Mouse (Mus musculus): Measurements from ENCODE around the gene Nat8f2. TPM values are rescaled to one million over a fixed set of nuclear protein-coding genes. Genes with fewer than 3 reads are reported as not detected.
"Not testable (repeated sequence)": the region's sequence is repeated elsewhere in the genome, so short reads cannot be mapped to it uniquely, and the experiment has no call there.

Nat8f2 gene
- polyA plus RNA-seq, 1 experiment from 2014 or later, result not detected

- H3K4me3 ChIP-seq (ENCODE audit: low read depth, low read length); H3K27me3 ChIP-seq (ENCODE audit: control insufficient read depth, insufficient read depth, low read depth, low read length); H3K36me3 ChIP-seq (ENCODE audit: control insufficient read depth, insufficient read depth); H3K9me3 ChIP-seq (replicated peaks; ENCODE audit: control insufficient read depth, low read length); H3K4me1 ChIP-seq (ENCODE audit: control insufficient read depth, low read depth, low read length); H3K9ac ChIP-seq (ENCODE audit: low read depth, low read length); H3K4me2 ChIP-seq (ENCODE audit: low read depth, low read length); H3K27ac ChIP-seq (ENCODE audit: low read length); ATAC-seq (ENCODE audit: low read depth): not testable (repeated sequence)
- WGBS (ENCODE audit: insufficient replicate concordance), result 38% methylated on average over 1 of the region's 1 CpGs
These were observed 2.0 kb downstream of the Nat8f2 start for GRCm38 (mm10) chr6:85866995-85867394.

- H3K9me3 ChIP-seq (replicated peaks; ENCODE audit: control insufficient read depth, low read length); H3K4me1 ChIP-seq (ENCODE audit: control insufficient read depth, low read depth, low read length); H3K4me2 ChIP-seq (ENCODE audit: low read depth, low read length); H3K9ac ChIP-seq (ENCODE audit: low read depth, low read length); H3K4me3 ChIP-seq (ENCODE audit: low read depth, low read length); ATAC-seq (ENCODE audit: low read depth); H3K27ac ChIP-seq (ENCODE audit: low read length); H3K27me3 ChIP-seq (ENCODE audit: control insufficient read depth, insufficient read depth, low read depth, low read length); H3K36me3 ChIP-seq (ENCODE audit: control insufficient read depth, insufficient read depth): not testable (repeated sequence)
- WGBS (ENCODE audit: insufficient replicate concordance), result 51% methylated on average over 3 of the region's 3 CpGs
These were observed 2.8 kb downstream of the Nat8f2 start for GRCm38 (mm10) chr6:85866166-85866565.

- not testable (repeated sequence) for ATAC-seq (ENCODE audit: low read depth); H3K27me3 ChIP-seq (ENCODE audit: control insufficient read depth, insufficient read depth, low read depth, low read length); H3K4me2 ChIP-seq (ENCODE audit: low read depth, low read length); H3K4me3 ChIP-seq (ENCODE audit: low read depth, low read length); H3K27ac ChIP-seq (ENCODE audit: low read length); H3K9me3 ChIP-seq (replicated peaks; ENCODE audit: control insufficient read depth, low read length); H3K4me1 ChIP-seq (ENCODE audit: control insufficient read depth, low read depth, low read length); H3K36me3 ChIP-seq (ENCODE audit: control insufficient read depth, insufficient read depth); H3K9ac ChIP-seq (ENCODE audit: low read depth, low read length)
- WGBS (ENCODE audit: insufficient replicate concordance), result 39% methylated on average over 6 of the region's 7 CpGs
These were observed 3.9 kb downstream of the Nat8f2 start for GRCm38 (mm10) chr6:85864900-85865639.

- ATAC-seq (ENCODE audit: low read depth), result no peak
- Histone ChIP-seq H3K27me3 (ENCODE audit: control insufficient read depth, insufficient read depth, low read depth, low read length) (no peaks in the 10 kb centered on the region), H3K4me2 (ENCODE audit: low read depth, low read length) (no peak overlapping the region), H3K36me3 (ENCODE audit: control insufficient read depth, insufficient read depth) (no peaks in the 10 kb centered on the region), H3K27ac (ENCODE audit: low read length) (no peak overlapping the region), H3K9ac (ENCODE audit: low read depth, low read length) (no peak overlapping the region), H3K9me3 (replicated peaks; ENCODE audit: control insufficient read depth, low read length) (no peaks in the 10 kb centered on the region), H3K4me1 (ENCODE audit: control insufficient read depth, low read depth, low read length) (no peaks in the 10 kb centered on the region), H3K4me3 (ENCODE audit: low read depth, low read length) (no peak overlapping the region)
- WGBS (ENCODE audit: insufficient replicate concordance), result 59% methylated on average over 2 of the region's 2 CpGs
These were observed 5.1 kb downstream of the Nat8f2 start for GRCm38 (mm10) chr6:85863840-85864239.

GRCm38 (mm10) chr6:85863136-85863535 lies 5.8 kb downstream of the Nat8f2 start:
- Histone ChIP-seq H3K36me3 (ENCODE audit: control insufficient read depth, insufficient read depth) (no peaks in the 10 kb centered on the region), H3K4me3 (ENCODE audit: low read depth, low read length) (no peak overlapping the region), H3K27ac (ENCODE audit: low read length) (no peak overlapping the region), H3K9me3 (replicated peaks; ENCODE audit: control insufficient read depth, low read length) (no peaks in the 10 kb centered on the region), H3K4me1 (ENCODE audit: control insufficient read depth, low read depth, low read length) (no peaks in the 10 kb centered on the region), H3K4me2 (ENCODE audit: low read depth, low read length) (no peak overlapping the region), H3K9ac (ENCODE audit: low read depth, low read length) (no peak overlapping the region), H3K27me3 (ENCODE audit: control insufficient read depth, insufficient read depth, low read depth, low read length) (no peaks in the 10 kb centered on the region)
- WGBS (ENCODE audit: insufficient replicate concordance), result 49% methylated on average over 2 of the region's 2 CpGs
- ATAC-seq (ENCODE audit: low read depth), result no peak

GRCm38 (mm10) chr6:85862565-85862964 lies 6.4 kb downstream of the Nat8f2 start:
- Histone ChIP-seq H3K9me3 (replicated peaks; ENCODE audit: control insufficient read depth, low read length) (no peaks in the 10 kb centered on the region), H3K27ac (ENCODE audit: low read length) (no peak overlapping the region), H3K4me1 (ENCODE audit: control insufficient read depth, low read depth, low read length) (no peaks in the 10 kb centered on the region), H3K27me3 (ENCODE audit: control insufficient read depth, insufficient read depth, low read depth, low read length) (no peaks in the 10 kb centered on the region), H3K9ac (ENCODE audit: low read depth, low read length) (no peak overlapping the region), H3K4me2 (ENCODE audit: low read depth, low read length) (no peak overlapping the region), H3K36me3 (ENCODE audit: control insufficient read depth, insufficient read depth) (no peaks in the 10 kb centered on the region), H3K4me3 (ENCODE audit: low read depth, low read length) (no peak overlapping the region)
- no peak for ATAC-seq (ENCODE audit: low read depth)
- 52% methylated on average over 3 of the region's 3 CpGs for WGBS (ENCODE audit: insufficient replicate concordance)

- H3K36me3 ChIP-seq (ENCODE audit: control insufficient read depth, insufficient read depth), result no peaks in the 10 kb centered on the region
- no peak overlapping the region for H3K4me2 ChIP-seq (ENCODE audit: low read depth, low read length)
- H3K9ac ChIP-seq (ENCODE audit: low read depth, low read length), result no peak overlapping the region
- ATAC-seq (ENCODE audit: low read depth), result no peak
- H3K27me3 ChIP-seq (ENCODE audit: control insufficient read depth, insufficient read depth, low read depth, low read length), result no peaks in the 10 kb centered on the region
- WGBS (ENCODE audit: insufficient replicate concordance), result 53% methylated on average over 3 of the region's 3 CpGs
- H3K4me1 ChIP-seq (ENCODE audit: control insufficient read depth, low read depth, low read length), result no peaks in the 10 kb centered on the region
- H3K27ac ChIP-seq (ENCODE audit: low read length), result no peak overlapping the region
- no peaks in the 10 kb centered on the region for H3K9me3 ChIP-seq (replicated peaks; ENCODE audit: control insufficient read depth, low read length)
- no peak overlapping the region for H3K4me3 ChIP-seq (ENCODE audit: low read depth, low read length)
These were observed 7.7 kb downstream of the Nat8f2 start for GRCm38 (mm10) chr6:85861247-85861646.

- whole genome bisulfite sequencing (ENCODE audit: insufficient replicate concordance), result 52% methylated on average over 1 of the region's 1 CpGs
- peak; percentile 47; the same call in 1 of the 2 replicates for ATAC-seq (ENCODE audit: low read depth)
- H3K4me2 ChIP-seq (ENCODE audit: low read depth, low read length), result no peak overlapping the region
- no peaks in the 10 kb centered on the region for H3K27me3 ChIP-seq (ENCODE audit: control insufficient read depth, insufficient read depth, low read depth, low read length)
- no peak overlapping the region for H3K9ac ChIP-seq (ENCODE audit: low read depth, low read length)
- no peaks in the 10 kb centered on the region for H3K36me3 ChIP-seq (ENCODE audit: control insufficient read depth, insufficient read depth)
- H3K27ac ChIP-seq (ENCODE audit: low read length), result no peak overlapping the region
- H3K4me1 ChIP-seq (ENCODE audit: control insufficient read depth, low read depth, low read length), result no peaks in the 10 kb centered on the region
- H3K9me3 ChIP-seq (replicated peaks; ENCODE audit: control insufficient read depth, low read length), result no peaks in the 10 kb centered on the region
- H3K4me3 ChIP-seq (ENCODE audit: low read depth, low read length), result no peak overlapping the region
These were observed 12.7 kb downstream of the Nat8f2 start for GRCm38 (mm10) chr6:85856194-85856678.

GRCm38 (mm10) chr6:85853481-85853880 lies 15.5 kb downstream of the Nat8f2 start:
- WGBS (ENCODE audit: insufficient replicate concordance), result 57% methylated on average over 3 of the region's 3 CpGs
- Histone ChIP-seq H3K4me3 (ENCODE audit: low read depth, low read length) (no peak overlapping the region), H3K27ac (ENCODE audit: low read length) (no peak overlapping the region), H3K9ac (ENCODE audit: low read depth, low read length) (no peak overlapping the region), H3K4me2 (ENCODE audit: low read depth, low read length) (no peak overlapping the region), H3K36me3 (ENCODE audit: control insufficient read depth, insufficient read depth) (no peaks in the 10 kb centered on the region), H3K4me1 (ENCODE audit: control insufficient read depth, low read depth, low read length) (no peaks in the 10 kb centered on the region), H3K9me3 (replicated peaks; ENCODE audit: control insufficient read depth, low read length) (no peaks in the 10 kb centered on the region), H3K27me3 (ENCODE audit: control insufficient read depth, insufficient read depth, low read depth, low read length) (no peaks in the 10 kb centered on the region)
- no peak for ATAC-seq (ENCODE audit: low read depth)

Data from liver, embryonic 16.5 days (tissue).